Mouse (Mus musculus): ENCODE results near the gene Tmx2.

DNA sequence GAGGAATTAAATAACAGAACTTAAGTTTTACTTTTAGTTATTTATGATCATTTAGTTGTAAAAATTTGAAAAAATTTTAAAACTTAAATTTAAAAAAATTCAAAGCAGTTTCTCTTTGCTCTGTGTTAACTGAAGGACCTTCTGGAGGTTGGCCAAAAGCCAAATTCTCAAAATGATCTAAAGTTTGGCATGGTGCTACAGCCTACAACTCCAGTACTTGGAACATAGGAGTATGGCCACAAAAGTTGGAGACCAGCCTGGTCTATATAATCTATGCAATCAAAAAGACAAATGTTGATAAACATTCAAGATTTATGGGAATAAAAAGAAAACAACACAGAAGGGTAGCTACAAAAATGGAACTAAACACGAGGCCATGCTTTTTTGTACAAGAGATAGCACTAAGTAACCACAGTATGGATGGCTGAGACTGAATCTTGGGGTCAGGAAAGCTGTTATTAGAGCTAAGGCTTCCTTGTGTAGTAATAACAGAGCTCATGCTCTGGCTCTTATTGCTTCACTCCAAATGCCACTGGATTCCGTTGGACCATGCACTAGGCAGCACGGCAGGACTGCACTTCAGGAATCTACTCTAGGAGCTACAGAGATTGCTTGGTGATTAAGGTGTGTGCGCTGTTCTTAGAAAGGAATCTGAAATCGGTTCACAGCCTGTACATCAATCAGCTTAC is 16.2 kb upstream of the Tmx2 start:
- TF ChIP-seq CTCF (IDR thresholded peaks at IDR 0.05; ENCODE audit: control insufficient read depth, insufficient read depth, insufficient read length) = no peak
- TF ChIP-seq MYOG (IDR thresholded peaks at IDR 0.05; ENCODE audit: control insufficient read depth, extremely low read depth, insufficient read length) = no peak
- TF ChIP-seq MYOD1 (IDR thresholded peaks at IDR 0.05; ENCODE audit: control insufficient read depth, insufficient read length, low read depth) = no peak
- no peak for TF ChIP-seq MAX (IDR thresholded peaks at IDR 0.05)
- TF ChIP-seq USF1 (IDR thresholded peaks at IDR 0.05; ENCODE audit: low read depth) = no peak
- TF ChIP-seq FOSL1 (IDR thresholded peaks at IDR 0.05; ENCODE audit: insufficient read depth, low read length, poor library complexity, severe bottlenecking) = no peak
- TF ChIP-seq CEBPB (IDR thresholded peaks at IDR 0.05; ENCODE audit: low read depth) = no peak

Measured in C2C12 (cell line).